Mouse (Mus musculus) spleen, adult 2 months (tissue): ENCODE data around the gene Gstp3.

Experiments
- CTCF ChIP-seq: fragments of 200-500 bp; IDR thresholded peaks from 2 replicates; pipeline ENCODE4 v1.5.1; 2011; ENCODE audit warnings: mild to moderate bottlenecking, inconsistent platforms; ENCODE audit not compliant: insufficient read depth, insufficient read length, insufficient replicate concordance; ENCODE audit errors: extremely low read depth
- POLR2A ChIP-seq: fragments of 200-500 bp; IDR thresholded peaks from 2 replicates; pipeline ENCODE4 v1.6.1; 2011; ENCODE audit warnings: low read depth, low read length, inconsistent platforms

- TF ChIP-seq CTCF (no peak), POLR2A (no peak)
Observed at GRCm38 (mm10) chr19:4056727-4057126, 2.6 kb downstream of the Gstp3 start.
